Mouse (Mus musculus): ENCODE measurements around the gene Kcnj13.
A peak's percentile ranks its signal among the peaks of the same experiment; 100 is the strongest.

The Kcnj13 gene

GRCm38 (mm10) chr1:87394594-87394993, at the start of gene Kcnj13:
TSS of gene Kcnj13 (minus strand) at chr1:87394729.
- DNase-seq = peak in 1 of 2 experiments; percentile 4

- peak in 1 of 2 experiments; percentile 7 for DNase-seq
These were observed 42.1 kb upstream of the Kcnj13 start for GRCm38 (mm10) chr1:87436583-87436982.

GRCm38 (mm10) chr1:87435125-87435524, 40.6 kb upstream of the Kcnj13 start:
- DNase-seq = no peak

- peak; percentile 30 to 38 for DNase-seq
These were observed 24.2 kb upstream of the Kcnj13 start for GRCm38 (mm10) chr1:87418733-87419132.

- no peak for DNase-seq
These were observed 14.9 kb upstream of the Kcnj13 start for GRCm38 (mm10) chr1:87409380-87409779.

GRCm38 (mm10) chr1:87406012-87406411, 11.5 kb upstream of the Kcnj13 start:
- no peak for DNase-seq

GRCm38 (mm10) chr1:87404710-87405109, 10.2 kb upstream of the Kcnj13 start:
- DNase-seq = no peak

GRCm38 (mm10) chr1:87396923-87397586, 2.5 kb upstream of the Kcnj13 start:
- DNase-seq = peak; percentile 7 to 12

- no peak for DNase-seq
These were observed 909 bp downstream of the Kcnj13 start for GRCm38 (mm10) chr1:87393444-87394195.

GRCm38 (mm10) chr1:87386436-87387092, 8.0 kb downstream of the Kcnj13 start:
- no peak for DNase-seq

GRCm38 (mm10) chr1:87381152-87381551, 13.4 kb downstream of the Kcnj13 start:
- DNase-seq = no peak

- DNase-seq = peak in 1 of 2 experiments; percentile 5
These were observed 14.6 kb downstream of the Kcnj13 start for GRCm38 (mm10) chr1:87379919-87380318.

- no peak for DNase-seq
These were observed 16.4 kb downstream of the Kcnj13 start for GRCm38 (mm10) chr1:87378024-87378560.

GRCm38 (mm10) chr1:87360276-87360675, 34.3 kb downstream of the Kcnj13 start:
- DNase-seq = no peak

GRCm38 (mm10) chr1:87350576-87350975, 44.0 kb downstream of the Kcnj13 start:
- peak; percentile 17 to 20 for DNase-seq

Measured in cerebellum, postnatal 10 days (tissue).